Mouse (Mus musculus): ENCODE measurements around the gene Schip1.

GRCm38 (mm10) chr3:68421849-68422248, 357.2 kb downstream of the Schip1 start:
- TF ChIP-seq CTCF (IDR thresholded peaks at IDR 0.05; ENCODE audit: control insufficient read depth, insufficient read depth, insufficient replicate concordance, low read depth, low read length), result no peak
- no peak for TF ChIP-seq POLR2A (IDR thresholded peaks at IDR 0.05; ENCODE audit: control insufficient read depth, low read depth, low read length)

Measured in testis, adult 2 months (tissue).